Mouse (Mus musculus) bone marrow macrophage, adult 2 months (primary cell): ENCODE measurements around the gene Prr29.

Source experiments
- CTCF ChIP-seq: IDR thresholded peaks from 2 replicates; pipeline ENCODE4 v1.5.1; 2012; ENCODE audit warnings: low read depth, mild to moderate bottlenecking, low read length, moderate library complexity
- POLR2A ChIP-seq: IDR thresholded peaks from 2 replicates; pipeline ENCODE4 v1.6.1; 2012; ENCODE audit warnings: mild to moderate bottlenecking, low read depth, low read length, borderline replicate concordance

GRCm38 (mm10) chr11:106381011-106381410 is 15.7 kb downstream of the Prr29 start:
- TF ChIP-seq CTCF (no peak), POLR2A (no peak)
